Mouse (Mus musculus): ENCODE results near the gene Usp36. TPM values are rescaled to one million over a fixed set of nuclear protein-coding genes. Genes with fewer than 3 reads are reported as not detected.

Usp36 gene
- polyA plus RNA-seq, 1 experiment from 2014 or later = 19.1 TPM

DNA sequence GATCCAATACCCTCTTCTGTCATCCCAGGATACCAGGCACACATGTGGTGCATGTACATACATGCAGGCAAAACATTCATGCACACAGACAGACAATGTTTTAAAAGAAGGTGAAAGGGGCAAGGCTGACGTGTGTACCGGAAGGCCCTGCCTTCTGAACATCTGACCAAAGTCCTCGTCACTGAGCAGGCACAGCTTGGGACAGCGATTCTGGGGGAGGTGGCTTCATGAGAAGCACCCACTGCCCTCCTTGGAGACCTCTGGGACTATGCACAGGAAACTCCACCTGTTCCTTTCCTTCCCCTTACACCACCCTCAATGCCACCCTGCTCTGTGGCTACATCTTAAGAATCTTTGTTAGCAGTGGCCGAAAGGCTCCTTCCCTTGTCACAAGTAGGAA is 79.1 kb downstream of the Usp36 start:
- Histone ChIP-seq H3K27ac (no peak overlapping the region), H3K4me1 (peaks cover 43% of the 10 kb centered on the region)
- 86% methylated on average over 5 of the region's 5 CpGs for WGBS

DNA sequence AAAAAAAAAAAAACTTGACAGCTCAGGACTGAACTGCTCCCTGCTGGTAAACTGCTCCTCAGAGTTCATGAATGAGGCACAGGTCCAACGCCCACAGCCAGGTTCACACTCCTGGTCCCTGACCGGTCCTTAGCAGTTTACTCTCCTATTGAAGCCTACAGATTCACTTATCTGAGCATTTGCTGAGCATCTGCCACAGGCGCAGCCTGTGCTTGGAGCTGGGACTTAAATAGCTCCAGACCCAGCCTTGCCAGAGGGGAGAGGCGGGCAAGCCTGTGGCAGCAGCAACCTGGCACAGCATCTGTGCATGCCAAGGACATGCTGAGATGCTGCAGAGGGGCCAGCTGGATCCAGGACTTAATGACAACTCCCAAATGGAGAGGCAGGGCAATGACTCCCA is 79.9 kb downstream of the Usp36 start:
- Histone ChIP-seq H3K36me3 (no peaks in the 10 kb centered on the region), H3K27ac (no peak overlapping the region), H3K9ac (no peak overlapping the region), H3K27me3 (replicated peaks) (no peaks in the 10 kb centered on the region), H3K9me3 (no peaks in the 10 kb centered on the region), H3K4me1 (peaks cover 48% of the 10 kb centered on the region), H3K4me2 (replicated peaks) (no peak overlapping the region), H3K4me3 (no peak overlapping the region)
- 84% methylated on average over 4 of the region's 4 CpGs for WGBS
- no peak for ATAC-seq (ENCODE audit: low FRiP score, low read depth)

More for the DNA sequence above, 79.1 kb downstream of the Usp36 start:
- no peak overlapping the region for H3K9ac ChIP-seq
- H3K9me3 ChIP-seq = no peaks in the 10 kb centered on the region
- no peaks in the 10 kb centered on the region for H3K27me3 ChIP-seq (replicated peaks)
- no peak for ATAC-seq (ENCODE audit: low FRiP score, low read depth)
- no peak overlapping the region for H3K4me2 ChIP-seq (replicated peaks)
- H3K4me3 ChIP-seq = no peak overlapping the region
- H3K36me3 ChIP-seq = no peaks in the 10 kb centered on the region

Other genes with a start within 250 kb of the Usp36 start
- 0.27 and 0.28 TPM in 2 replicates for gene Dnah17, start 159.6 kb downstream of the Usp36 start, polyA plus RNA-seq (2016; fragmentation: Nextera tagmentation; extraction: Ambion mirVana)
- gene Cyth1, start 41.7 kb downstream of the Usp36 start, polyA plus RNA-seq (2016; fragmentation: Nextera tagmentation; extraction: Ambion mirVana) = 30.0 and 30.8 TPM in 2 replicates
- gene Cep295nl, start 52.3 kb upstream of the Usp36 start, polyA plus RNA-seq (2016; fragmentation: Nextera tagmentation; extraction: Ambion mirVana) = 0.28 and 0.43 TPM in 2 replicates
- gene Timp2, start 65.5 kb upstream of the Usp36 start, polyA plus RNA-seq (2016; fragmentation: Nextera tagmentation; extraction: Ambion mirVana) = 47.1 and 50.0 TPM in 2 replicates
- gene Lgals3bp, start 111.8 kb upstream of the Usp36 start, polyA plus RNA-seq (2016; fragmentation: Nextera tagmentation; extraction: Ambion mirVana) = 1.4 and 2.0 TPM in 2 replicates
- gene Cant1, start 128.8 kb upstream of the Usp36 start, polyA plus RNA-seq (2016; fragmentation: Nextera tagmentation; extraction: Ambion mirVana) = 32.1 and 32.2 TPM in 2 replicates
- 2.5 and 3.1 TPM in 2 replicates for gene C1qtnf1, start 138.0 kb upstream of the Usp36 start, polyA plus RNA-seq (2016; fragmentation: Nextera tagmentation; extraction: Ambion mirVana)
- gene Engase, start 186.6 kb upstream of the Usp36 start, polyA plus RNA-seq (2016; fragmentation: Nextera tagmentation; extraction: Ambion mirVana) = 9.7 and 9.8 TPM in 2 replicates

All from neural tube, embryonic 12.5 days (tissue).